8 mouse cellular contexts compared by ENCODE assay signal in genomic region chr1:167340111-167340787, GRCm38 (mm10). TPM values are rescaled to one million over a fixed set of nuclear protein-coding genes. Genes with fewer than 3 reads are reported as not detected.
DNase-seq lines count a peak whose midpoint lies in the region; ATAC-seq and TF ChIP-seq lines count a peak whose summit lies in the region.

No protein-coding gene starts in this region.

- no peak for TF ChIP-seq POLR2A in kidney, adult 2 months (IDR thresholded peaks at IDR 0.05; ENCODE audit: low read depth, low read length)

- H3K4me1 ChIP-seq in kidney, adult 2 months (ENCODE audit: control insufficient read depth, insufficient read depth, low read length), result no peaks in the 10 kb centered on the region
- peaks cover 10% of the 10 kb centered on the region; the same call in 1 of the 2 replicates for H3K4me1 ChIP-seq in G1E (ENCODE audit: insufficient read depth, low read depth, low read length)
- H3K4me1 ChIP-seq in forebrain, embryonic 14.5 days (ENCODE audit: control insufficient read depth, insufficient read depth, low read length), result no peaks in the 10 kb centered on the region
- H3K4me1 ChIP-seq in liver, embryonic 12.5 days, result peaks cover 27% of the 10 kb centered on the region

- DNase-seq in kidney, adult 2 months, result no peak
- DNase-seq in kidney, postnatal 4 days, result no peak
- no peak for DNase-seq in G1E (ENCODE audit: low spot score)
- DNase-seq in forebrain, embryonic 14.5 days (ENCODE audit: low spot score), result peak; percentile 35
- peak; percentile 27 for DNase-seq in splenic B cell, adult 2 months (ENCODE audit: low read depth, low spot score)
- no peak for DNase-seq in left cerebral cortex, postnatal 10 days (ENCODE audit: extremely low spot score in 1 of 2, low spot score in 2 of 2)
- no peak for DNase-seq in left cerebral cortex, postnatal 36 days (ENCODE audit: low spot score in 2 of 2)

- peak overlapping the region; percentile 63 for H3K4me2 ChIP-seq in forebrain, embryonic 14.5 days (ENCODE audit: low read length)
- peak overlapping the region; percentile 95 for H3K4me2 ChIP-seq in liver, embryonic 12.5 days

- no peaks in the 10 kb centered on the region for H3K36me3 ChIP-seq in kidney, adult 2 months (ENCODE audit: control insufficient read depth, insufficient read depth, low read length)
- peaks cover 8% of the 10 kb centered on the region for H3K36me3 ChIP-seq in G1E (replicated peaks)
- no peaks in the 10 kb centered on the region for H3K36me3 ChIP-seq in forebrain, embryonic 14.5 days (ENCODE audit: control insufficient read depth, insufficient read depth, low read length)
- H3K36me3 ChIP-seq in liver, embryonic 12.5 days, result no peaks in the 10 kb centered on the region
- no peaks in the 10 kb centered on the region for H3K36me3 ChIP-seq in splenic B cell, adult 2 months (ENCODE audit: control insufficient read depth, insufficient read depth, low read length, poor library complexity, severe bottlenecking)

- no peak overlapping the region for H3K27ac ChIP-seq in kidney, adult 2 months (ENCODE audit: insufficient read depth, low read depth, low read length)
- no peak overlapping the region for H3K27ac ChIP-seq in forebrain, embryonic 14.5 days (ENCODE audit: low read depth, low read length)
- peak overlapping the region; percentile 56 for H3K27ac ChIP-seq in liver, embryonic 12.5 days

- peak overlapping the region; percentile 46 for H3K4me3 ChIP-seq in kidney, adult 2 months (ENCODE audit: insufficient read depth, low read depth, low read length)
- no peak overlapping the region for H3K4me3 ChIP-seq in G1E (ENCODE audit: low read depth, low read length)
- H3K4me3 ChIP-seq in forebrain, embryonic 14.5 days (ENCODE audit: low read depth, low read length), result peak overlapping the region; percentile 37
- H3K4me3 ChIP-seq in liver, embryonic 12.5 days, result peak overlapping the region; percentile 65

- no peak for TF ChIP-seq CTCF in kidney, adult 2 months (conservative IDR thresholded peaks at IDR 0.05; ENCODE audit: insufficient read depth, insufficient read length, low read depth, low read length)
- no peak for TF ChIP-seq CTCF in G1E (IDR thresholded peaks at IDR 0.05; ENCODE audit: low read depth, low read length)

- peak; percentile 68 for ATAC-seq in G1E (ENCODE audit: extremely low read depth, insufficient number of reproducible peaks, low FRiP score, poor library complexity, severe bottlenecking)
- peak; percentile 45 for ATAC-seq in forebrain, embryonic 14.5 days
- ATAC-seq in liver, embryonic 12.5 days, result peak; percentile 79

- WGBS in kidney, adult 2 months, result 3% methylated on average over 47 of the region's 47 CpGs
- 2% methylated on average over 47 of the region's 47 CpGs for WGBS in forebrain, embryonic 14.5 days
- 2% methylated on average over 47 of the region's 47 CpGs for WGBS in liver, embryonic 12.5 days (ENCODE audit: insufficient replicate concordance)

- intact Hi-C loops in left cerebral cortex, postnatal 10 days (cut with DNase I), result no loop called here
- intact Hi-C loops in left cerebral cortex, postnatal 36 days (cut with DNase I), result no loop called here

- H3K9ac ChIP-seq in forebrain, embryonic 14.5 days (ENCODE audit: low read length), result peak overlapping the region; percentile 59
- H3K9ac ChIP-seq in liver, embryonic 12.5 days, result peak overlapping the region; percentile 73

- no peaks in the 10 kb centered on the region for H3K27me3 ChIP-seq in kidney, adult 2 months (replicated peaks; ENCODE audit: control insufficient read depth, insufficient read depth, low read length)
- H3K27me3 ChIP-seq in G1E (ENCODE audit: insufficient read depth, low read length), result peaks cover 6% of the 10 kb centered on the region; the same call in 1 of the 2 replicates
- H3K27me3 ChIP-seq in forebrain, embryonic 14.5 days (replicated peaks; ENCODE audit: control insufficient read depth, insufficient read depth, low read length), result no peaks in the 10 kb centered on the region; the same call in 1 of the 2 replicates
- H3K27me3 ChIP-seq in liver, embryonic 12.5 days (replicated peaks), result no peaks in the 10 kb centered on the region
- H3K27me3 ChIP-seq in splenic B cell, adult 2 months (ENCODE audit: control insufficient read depth, insufficient read depth, low read length, poor library complexity, severe bottlenecking), result no peaks in the 10 kb centered on the region

- H3K9me3 ChIP-seq in G1E (replicated peaks), result no peaks in the 10 kb centered on the region
- no peaks in the 10 kb centered on the region for H3K9me3 ChIP-seq in forebrain, embryonic 14.5 days (replicated peaks; ENCODE audit: control insufficient read depth, low read length)
- no peaks in the 10 kb centered on the region for H3K9me3 ChIP-seq in liver, embryonic 12.5 days (replicated peaks)

RNA-seq across cellular contexts. Expression of gene Aldh9a1, which starts 9.5 kb away (rescaled TPM):
- 150 and 171 TPM in 2 replicates for polyA plus RNA-seq in kidney, adult 2 months (2012; rRNA removed)
- total RNA-seq in G1E (2014; fragmentation: Nextera tagmentation) (36.0 and 38.2 TPM in 2 replicates), G1E (2017) (21.2 and 26.4 TPM in 2 replicates)
- 40.0 and 46.2 TPM in 2 replicates for polyA plus RNA-seq in G1E (2012)
- polyA plus RNA-seq in forebrain, embryonic 14.5 days (2014; fragmentation: Nextera tagmentation; extraction: Ambion mirVana), result 20.9 and 21.2 TPM in 2 replicates
- polyA plus RNA-seq in liver, embryonic 12.5 days (2016; fragmentation: Nextera tagmentation; extraction: Ambion mirVana), result 94.4 and 99.5 TPM in 2 replicates
- total RNA-seq in left cerebral cortex, postnatal 10 days (2021), result 10 to 100 TPM; 22.8 to 24.4 TPM
- 10 to 100 TPM; 16.6 TPM for total RNA-seq in left cerebral cortex, postnatal 36 days (2021)

RNA-seq across cellular contexts. Expression of gene Tmco1, which starts 32.1 kb away (rescaled TPM):
- 96.7 and 127 TPM in 2 replicates for polyA plus RNA-seq in kidney, adult 2 months (2012; rRNA removed)
- total RNA-seq in G1E (2014; fragmentation: Nextera tagmentation), result 66.0 and 68.2 TPM in 2 replicates
- total RNA-seq in G1E (2017), result 104 and 121 TPM in 2 replicates
- 10.8 and 12.8 TPM in 2 replicates for polyA plus RNA-seq in G1E (2012)
- 81.7 and 84.0 TPM in 2 replicates for polyA plus RNA-seq in forebrain, embryonic 14.5 days (2014; fragmentation: Nextera tagmentation; extraction: Ambion mirVana)
- 70.7 and 74.2 TPM in 2 replicates for polyA plus RNA-seq in liver, embryonic 12.5 days (2016; fragmentation: Nextera tagmentation; extraction: Ambion mirVana)
- total RNA-seq in left cerebral cortex, postnatal 10 days (2021), result 10 to 100 TPM; 40.3 to 42.0 TPM
- total RNA-seq in left cerebral cortex, postnatal 36 days (2021), result 10 to 100 TPM; 42.6 to 46.5 TPM

RNA-seq across cellular contexts. Expression of gene Mgst3, which starts 53.4 kb away (rescaled TPM):
- polyA plus RNA-seq in kidney, adult 2 months (2012; rRNA removed), result 560 and 626 TPM in 2 replicates
- total RNA-seq in G1E (2014; fragmentation: Nextera tagmentation) (18.2 and 34.4 TPM in 2 replicates), G1E (2017) (22.7 and 31.1 TPM in 2 replicates)
- polyA plus RNA-seq in G1E (2012), result 2.3 and 10.9 TPM in 2 replicates
- polyA plus RNA-seq in forebrain, embryonic 14.5 days (2014; fragmentation: Nextera tagmentation; extraction: Ambion mirVana), result 128 and 138 TPM in 2 replicates
- 388 and 396 TPM in 2 replicates for polyA plus RNA-seq in liver, embryonic 12.5 days (2016; fragmentation: Nextera tagmentation; extraction: Ambion mirVana)
- total RNA-seq in left cerebral cortex, postnatal 10 days (2021), result 100 to 1,000 TPM; 186 to 187 TPM
- total RNA-seq in left cerebral cortex, postnatal 36 days (2021), result 100 to 1,000 TPM; 105 to 117 TPM

RNA-seq across cellular contexts. Expression of gene Uck2, which starts 55.1 kb away (rescaled TPM):
- 12.8 and 17.5 TPM in 2 replicates for polyA plus RNA-seq in kidney, adult 2 months (2012; rRNA removed)
- total RNA-seq in G1E (2014; fragmentation: Nextera tagmentation) (465 and 522 TPM in 2 replicates), G1E (2017) (182 and 249 TPM in 2 replicates)
- 555 and 575 TPM in 2 replicates for polyA plus RNA-seq in G1E (2012)
- 54.1 and 58.1 TPM in 2 replicates for polyA plus RNA-seq in forebrain, embryonic 14.5 days (2014; fragmentation: Nextera tagmentation; extraction: Ambion mirVana)
- 102 and 103 TPM in 2 replicates for polyA plus RNA-seq in liver, embryonic 12.5 days (2016; fragmentation: Nextera tagmentation; extraction: Ambion mirVana)
- total RNA-seq in left cerebral cortex, postnatal 10 days (2021), result 10 to 100 TPM; 76.6 to 78.0 TPM
- total RNA-seq in left cerebral cortex, postnatal 36 days (2021), result 10 to 100 TPM; 37.4 to 42.5 TPM

Comparison
In these comparisons a context has a peak if more than half of its experiments do, and no peak if none do; other contexts are left out.
1. DNase-seq: peak in forebrain, embryonic 14.5 days (single experiment) and splenic B cell, adult 2 months (single experiment); none in kidney, adult 2 months (single experiment), kidney, postnatal 4 days (0 of 2), G1E (single experiment), left cerebral cortex, postnatal 10 days (0 of 2) and left cerebral cortex, postnatal 36 days (0 of 2).
2. RNA of gene Mgst3, which starts 53.4 kb away (polyA plus RNA-seq): 560 to 626 TPM in kidney, adult 2 months, 388 to 396 TPM in liver, embryonic 12.5 days and 128 to 138 TPM in forebrain, embryonic 14.5 days; 2.3 to 10.9 TPM in G1E; every median in the first group is over 10 times any median in the second.
3. Peak in every context shown above with its lines, with median percentiles within 50 percentile points of each other: ATAC-seq.